Mouse (Mus musculus) small intestine, adult 2 months (tissue): Measurements from ENCODE around the gene Ankef1.

ENCODE experiments used
- CTCF ChIP-seq: fragments of 200-500 bp; IDR thresholded peaks from 2 replicates; pipeline ENCODE4 v1.5.1; 2012; ENCODE audit warnings: low read depth, mild to moderate bottlenecking, control low read depth, inconsistent platforms, low read length, moderate library complexity, mixed read lengths; ENCODE audit not compliant: insufficient replicate concordance, insufficient read length; ENCODE audit errors: extremely low read depth
- POLR2A ChIP-seq: fragments of 200-500 bp; IDR thresholded peaks from 2 replicates; pipeline ENCODE4 v1.6.1; 2012; ENCODE audit warnings: low read depth, mild to moderate bottlenecking, control low read depth, inconsistent platforms, low read length, moderate library complexity

DNA sequence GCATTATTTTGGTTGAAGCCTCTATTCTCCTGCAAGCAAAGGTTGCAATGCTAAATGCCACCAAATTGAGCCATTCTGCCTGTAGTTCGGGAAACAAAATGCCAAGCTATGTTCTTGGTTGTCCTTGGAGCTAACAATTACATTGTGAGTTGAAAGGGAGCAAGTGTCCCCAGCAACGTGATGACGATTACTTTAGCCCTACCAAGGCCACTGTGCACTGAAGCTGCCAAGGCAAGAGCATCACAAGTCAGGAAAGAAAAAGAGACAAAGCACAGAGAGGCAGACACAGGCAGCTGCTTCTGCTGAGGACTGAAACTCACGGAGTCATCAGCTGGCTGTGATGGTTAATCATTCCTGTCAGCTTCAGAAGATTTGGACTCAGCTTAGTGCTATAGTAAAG is 99.5 kb downstream of the Ankef1 start:
- TF ChIP-seq CTCF = no peak
- TF ChIP-seq POLR2A = no peak
